Mouse (Mus musculus) hindbrain, embryonic 10.5 days (tissue): ENCODE measurements at regions not wholly inside any gene's neighbourhood (a gene's known extent, or its start where the extent isn't known, plus 50 kb on each side); places are given as distances from the start of the nearest gene placed in this dataset.

Experiments
- DNase-seq: peaks from one replicate; pipeline ENCODE4 v3.0.0-alpha.2; 2017; ENCODE audit warnings: low spot score
- H3K27ac ChIP-seq: fragments of 300-500 bp; sonication (generic); 2 replicates; pipeline ENCODE4 v1.5.1; 2016; ENCODE audit warnings: mild to moderate bottlenecking, moderate library complexity
- H3K27me3 ChIP-seq: fragments of 300-500 bp; sonication (generic); 2 replicates; pipeline ENCODE4 v1.6.1; 2016; ENCODE audit warnings: mild to moderate bottlenecking; ENCODE audit not compliant: poor library complexity, insufficient read depth, severe bottlenecking
- H3K36me3 ChIP-seq: fragments of 300-500 bp; sonication (generic); 2 replicates; pipeline ENCODE4 v1.6.1; 2016; ENCODE audit warnings: mild to moderate bottlenecking, moderate library complexity
- H3K4me1 ChIP-seq: fragments of 300-500 bp; sonication (generic); replicated peaks from 2 replicates; pipeline ENCODE4 v1.6.1; 2016; ENCODE audit warnings: mild to moderate bottlenecking
- H3K4me3 ChIP-seq: fragments of 300-500 bp; sonication (generic); 2 replicates; pipeline ENCODE4 v1.5.1; 2016; ENCODE audit warnings: mild to moderate bottlenecking, moderate library complexity
- H3K9me3 ChIP-seq: fragments of 300-500 bp; sonication (generic); 2 replicates; pipeline ENCODE4 v1.6.1; 2016; ENCODE audit warnings: mild to moderate bottlenecking, moderate library complexity
- WGBS: fragments of 180-500 bp; shearing (Covaris S2); methylation state at CpG from one replicate; pipeline ENCODE4 v1.1.7; 2016; 5-methylcytosine and 5-hydroxymethylcytosine counted together

DNA sequence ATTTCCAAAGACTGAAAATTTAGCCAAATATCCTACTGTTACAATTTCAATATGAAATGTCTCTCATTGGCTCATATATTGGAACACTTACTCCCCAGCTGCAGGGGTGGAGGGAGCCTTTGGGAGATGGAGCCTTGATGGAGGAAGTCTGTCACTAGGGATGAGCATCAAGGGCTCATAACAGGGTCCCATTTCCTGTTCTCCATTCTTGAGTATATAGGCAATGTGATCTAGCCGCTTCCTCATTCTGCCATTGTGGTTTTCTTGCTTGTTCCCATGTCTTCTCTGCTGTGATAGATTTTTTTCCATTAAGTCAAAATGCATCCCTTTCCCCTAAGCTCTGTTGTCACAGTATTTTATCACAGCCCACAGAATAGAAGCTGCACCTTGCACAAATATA is 589.4 kb upstream of the Nr5a2 start:
- WGBS = 85% methylated on average over 1 of the region's 1 CpGs

DNA sequence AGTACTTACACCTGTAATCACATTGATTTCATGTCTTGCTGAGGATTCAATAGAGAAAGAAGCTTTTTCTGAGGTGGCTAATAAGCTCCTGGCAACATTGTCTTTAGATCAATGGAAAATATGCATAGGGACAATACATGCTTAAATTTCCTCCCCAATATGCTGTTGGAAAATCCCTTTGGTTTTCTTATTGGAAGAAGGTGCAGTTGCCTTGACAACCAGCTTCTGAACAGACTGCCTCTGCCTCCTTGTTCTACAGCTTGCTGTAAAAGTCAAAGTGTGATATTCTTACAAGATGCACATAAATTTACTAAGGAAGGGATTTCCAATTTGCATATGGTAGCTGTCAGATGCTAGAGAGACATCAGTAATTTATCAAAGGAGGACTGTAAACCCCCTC is 585.4 kb upstream of the Nr5a2 start:
- H3K9me3 ChIP-seq = no peaks in the 10 kb centered on the region
- DNase-seq = no peak
- H3K27me3 ChIP-seq = no peaks in the 10 kb centered on the region
- H3K36me3 ChIP-seq = no peaks in the 10 kb centered on the region
- H3K27ac ChIP-seq = no peak overlapping the region
- peaks cover 5% of the 10 kb centered on the region; the same call in 1 of the 2 replicates for H3K4me1 ChIP-seq
- H3K4me3 ChIP-seq = no peak overlapping the region

More for the DNA sequence above, 589.4 kb upstream of the Nr5a2 start:
- Histone ChIP-seq H3K4me1 (peaks cover 5% of the 10 kb centered on the region; the same call in 1 of the 2 replicates), H3K9me3 (no peaks in the 10 kb centered on the region), H3K4me3 (no peak overlapping the region), H3K27me3 (no peaks in the 10 kb centered on the region), H3K27ac (no peak overlapping the region), H3K36me3 (no peaks in the 10 kb centered on the region)
- no peak for DNase-seq

DNA sequence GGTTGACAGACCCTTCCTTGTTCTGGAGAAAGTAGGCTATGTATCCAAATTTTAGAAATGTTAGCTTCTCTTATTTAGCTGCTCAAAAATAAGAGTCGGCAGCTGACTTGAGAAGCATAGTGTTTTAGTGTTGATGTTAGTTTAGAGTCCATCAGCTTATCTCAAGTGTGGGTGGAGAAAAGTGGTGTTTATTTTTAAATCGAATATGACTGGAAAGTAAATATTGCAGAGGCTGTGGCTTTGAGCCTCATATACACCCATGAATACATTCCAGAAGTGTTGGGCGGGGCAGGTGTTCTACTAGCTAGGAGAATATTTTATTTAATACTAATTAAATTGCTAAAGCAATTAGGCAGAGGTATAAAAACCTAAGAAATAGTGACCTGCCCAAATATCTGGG is 583.6 kb upstream of the Nr5a2 start:
- H3K27ac ChIP-seq = no peak overlapping the region
- no peak for DNase-seq
- H3K36me3 ChIP-seq = no peaks in the 10 kb centered on the region
- no peak overlapping the region for H3K4me3 ChIP-seq
- WGBS = 94% methylated on average over 3 of the region's 3 CpGs
- no peaks in the 10 kb centered on the region for H3K27me3 ChIP-seq
- H3K9me3 ChIP-seq = no peaks in the 10 kb centered on the region
- peaks cover 5% of the 10 kb centered on the region; the same call in 1 of the 2 replicates for H3K4me1 ChIP-seq

DNA sequence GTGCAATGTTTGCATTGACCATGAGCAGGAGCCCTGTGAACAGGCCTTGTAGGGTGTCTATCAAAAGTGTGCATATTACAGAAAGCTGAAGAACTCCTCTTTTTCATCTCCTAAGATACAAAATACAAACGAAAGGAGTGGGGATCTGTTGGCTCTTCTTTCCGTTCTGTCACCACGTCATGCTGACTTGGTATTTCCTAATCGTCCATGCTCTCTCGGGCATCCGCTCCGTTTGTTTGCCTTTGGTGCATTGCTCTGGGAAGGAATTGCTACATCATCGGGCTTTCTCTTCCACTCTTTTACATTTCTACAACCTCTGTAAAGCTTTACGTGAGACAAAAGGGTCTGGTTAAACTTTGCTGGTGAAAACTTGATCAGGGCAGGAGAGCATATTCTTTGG is 581.2 kb upstream of the Nr5a2 start:
- Histone ChIP-seq H3K4me1 (peaks cover 5% of the 10 kb centered on the region; the same call in 1 of the 2 replicates), H3K27me3 (no peaks in the 10 kb centered on the region), H3K27ac (no peak overlapping the region), H3K36me3 (no peaks in the 10 kb centered on the region), H3K4me3 (no peak overlapping the region), H3K9me3 (no peaks in the 10 kb centered on the region)
- no peak for DNase-seq
- WGBS = 85% methylated on average over 9 of the region's 9 CpGs

DNA sequence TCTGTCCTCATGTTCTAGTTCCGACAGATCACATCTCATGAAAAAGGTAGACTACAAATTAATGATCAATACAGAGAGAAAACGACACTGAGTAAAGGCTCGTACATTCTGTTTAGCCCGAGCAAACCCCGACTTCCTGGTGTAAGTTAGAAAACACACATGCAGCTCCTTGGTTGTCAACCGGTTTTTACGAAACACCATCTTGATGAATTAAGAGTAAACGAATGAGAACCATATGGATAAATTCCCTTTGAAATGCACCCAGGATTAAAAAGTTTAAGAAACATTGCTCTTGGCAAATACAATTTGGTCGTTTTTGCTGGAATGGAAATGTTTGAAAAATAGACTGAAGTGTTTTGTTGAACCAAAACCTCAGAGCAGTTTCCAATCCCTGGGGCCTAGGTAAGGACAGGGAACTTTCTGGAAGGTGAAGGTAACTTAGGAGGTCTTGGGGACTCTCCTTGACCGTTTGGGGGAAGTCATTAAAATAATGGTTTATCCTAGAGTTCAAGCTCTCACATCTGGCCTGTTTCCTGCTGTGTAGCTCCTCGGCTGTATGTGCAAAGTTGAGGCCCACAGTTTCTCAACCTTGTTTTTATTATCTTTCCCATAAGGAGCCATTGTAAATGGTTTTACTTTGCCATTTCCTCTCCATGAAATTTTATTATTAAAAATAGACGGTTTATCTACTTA is 579.3 kb upstream of the Nr5a2 start:
- no peaks in the 10 kb centered on the region for H3K36me3 ChIP-seq
- no peaks in the 10 kb centered on the region for H3K9me3 ChIP-seq
- no peak overlapping the region for H3K27ac ChIP-seq
- no peak overlapping the region for H3K4me3 ChIP-seq
- H3K4me1 ChIP-seq = no peaks in the 10 kb centered on the region
- no peaks in the 10 kb centered on the region for H3K27me3 ChIP-seq
- no peak for DNase-seq
- 80% methylated on average over 12 of the region's 12 CpGs for WGBS

DNA sequence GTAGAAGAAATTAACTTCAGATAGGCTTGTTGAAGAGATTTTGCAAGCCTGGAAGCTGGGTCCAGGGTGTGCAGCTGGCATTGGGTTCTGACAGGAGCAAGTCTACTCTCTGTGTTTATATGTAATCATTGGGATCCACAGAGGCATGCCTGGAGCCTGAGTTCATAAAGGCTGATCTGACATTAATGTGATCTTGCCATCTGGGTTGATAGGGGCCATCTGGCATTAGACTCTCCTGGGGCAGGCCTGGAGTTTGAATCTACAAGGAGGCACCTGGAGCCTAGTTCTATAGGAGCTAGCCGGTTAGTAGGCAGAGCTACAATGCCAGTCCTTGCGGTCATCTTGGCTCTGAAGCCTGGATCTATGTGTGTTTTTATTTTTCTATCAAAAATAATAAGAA is 554.5 kb upstream of the Nr5a2 start:
- WGBS = 87% methylated on average over 2 of the region's 2 CpGs
- no peaks in the 10 kb centered on the region for H3K9me3 ChIP-seq
- peak; percentile 3 for DNase-seq
- 0 out of 2 replicates have a peak, but pooled peaks cover 2% of the 10 kb centered on the region for H3K4me1 ChIP-seq
- H3K27ac ChIP-seq = no peak overlapping the region
- no peak overlapping the region for H3K4me3 ChIP-seq
- no peaks in the 10 kb centered on the region for H3K27me3 ChIP-seq
- H3K36me3 ChIP-seq = no peaks in the 10 kb centered on the region

DNA sequence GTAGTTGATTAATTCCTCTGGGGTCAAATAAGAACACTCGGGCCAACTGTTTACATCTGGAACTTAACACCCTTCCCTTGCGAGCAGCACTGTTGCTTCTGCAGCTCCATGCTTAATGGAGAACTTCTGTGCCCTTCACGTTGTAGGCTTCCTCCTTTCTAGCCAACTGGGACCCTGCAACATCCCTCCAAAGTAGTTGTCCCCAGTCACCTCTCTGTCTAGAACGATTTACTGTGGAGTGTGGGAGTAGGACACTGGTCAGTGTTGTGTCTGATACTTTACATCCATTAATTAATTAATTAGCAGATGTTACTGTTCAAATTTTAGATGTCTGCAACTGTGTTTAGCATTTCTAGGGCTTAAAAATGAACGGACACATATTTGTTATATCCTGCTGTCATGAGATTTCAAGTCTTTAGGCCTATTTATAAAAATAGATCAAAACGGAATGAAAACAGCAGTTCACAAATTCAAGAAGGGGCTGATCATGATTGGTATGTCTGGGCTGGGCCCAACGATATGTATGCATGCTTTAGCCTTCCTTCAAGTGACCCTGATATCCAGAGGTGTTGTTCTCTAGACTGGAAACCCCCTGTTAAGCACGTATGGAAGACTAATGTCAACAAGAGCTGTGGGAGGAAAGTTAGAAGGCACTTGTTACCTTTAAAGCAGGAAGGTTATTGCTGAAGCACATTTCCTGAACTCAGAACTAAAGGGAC is 543.6 kb upstream of the Nr5a2 start:
- no peak overlapping the region for H3K27ac ChIP-seq
- H3K4me3 ChIP-seq = no peak overlapping the region
- no peaks in the 10 kb centered on the region for H3K36me3 ChIP-seq
- no peaks in the 10 kb centered on the region for H3K9me3 ChIP-seq
- no peak for DNase-seq
- H3K4me1 ChIP-seq = no peaks in the 10 kb centered on the region
- no peaks in the 10 kb centered on the region for H3K27me3 ChIP-seq
- WGBS = 74% methylated on average over 8 of the region's 8 CpGs

DNA sequence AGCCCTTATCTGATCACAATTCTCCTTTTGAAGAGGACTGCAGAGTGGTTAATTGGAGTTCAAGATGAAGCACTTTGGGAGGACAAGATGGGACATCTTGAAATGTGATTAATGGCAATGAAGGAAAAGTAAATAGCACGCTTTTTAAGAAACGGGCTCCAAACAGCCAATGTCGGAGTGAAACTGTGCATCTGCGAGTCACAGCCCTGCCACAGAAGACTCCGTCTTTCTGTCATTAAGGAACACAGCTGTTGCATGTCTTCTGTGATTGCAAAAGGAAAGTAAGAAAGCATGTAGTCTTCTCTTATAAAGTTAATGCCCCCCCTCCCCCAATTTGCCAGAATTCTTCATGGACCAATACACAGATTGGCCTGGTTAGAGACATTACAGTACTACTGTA is 528.0 kb upstream of the Nr5a2 start:
- H3K9me3 ChIP-seq = no peaks in the 10 kb centered on the region
- H3K36me3 ChIP-seq = no peaks in the 10 kb centered on the region
- no peak overlapping the region for H3K4me3 ChIP-seq
- WGBS = 92% methylated on average over 5 of the region's 5 CpGs
- no peak for DNase-seq
- no peaks in the 10 kb centered on the region for H3K4me1 ChIP-seq
- no peaks in the 10 kb centered on the region for H3K27me3 ChIP-seq
- H3K27ac ChIP-seq = no peak overlapping the region

DNA sequence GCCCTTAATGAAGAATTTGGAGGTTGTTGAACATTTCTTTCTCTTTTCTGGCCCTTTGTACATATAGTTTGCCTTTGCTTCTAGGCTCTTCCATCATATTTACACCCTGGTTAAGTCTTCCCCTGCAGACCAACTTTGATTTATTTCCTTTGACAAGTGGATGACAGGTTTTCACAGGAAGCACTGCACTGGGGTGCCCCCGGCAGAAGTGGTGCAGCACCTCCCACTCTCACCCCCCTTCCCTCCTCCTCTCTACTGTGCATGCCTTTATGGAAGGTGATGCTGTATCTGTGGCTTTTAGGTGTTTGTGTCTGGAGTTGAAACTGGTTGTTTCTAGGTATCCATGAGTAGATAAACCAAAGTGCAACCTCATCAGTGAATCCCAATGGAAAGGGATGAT is 518.2 kb upstream of the Nr5a2 start:
- Histone ChIP-seq H3K9me3 (no peaks in the 10 kb centered on the region), H3K4me1 (no peaks in the 10 kb centered on the region), H3K36me3 (no peaks in the 10 kb centered on the region), H3K27ac (no peak overlapping the region), H3K27me3 (no peaks in the 10 kb centered on the region), H3K4me3 (no peak overlapping the region)
- WGBS = 73% methylated on average over 1 of the region's 1 CpGs
- DNase-seq = no peak

DNA sequence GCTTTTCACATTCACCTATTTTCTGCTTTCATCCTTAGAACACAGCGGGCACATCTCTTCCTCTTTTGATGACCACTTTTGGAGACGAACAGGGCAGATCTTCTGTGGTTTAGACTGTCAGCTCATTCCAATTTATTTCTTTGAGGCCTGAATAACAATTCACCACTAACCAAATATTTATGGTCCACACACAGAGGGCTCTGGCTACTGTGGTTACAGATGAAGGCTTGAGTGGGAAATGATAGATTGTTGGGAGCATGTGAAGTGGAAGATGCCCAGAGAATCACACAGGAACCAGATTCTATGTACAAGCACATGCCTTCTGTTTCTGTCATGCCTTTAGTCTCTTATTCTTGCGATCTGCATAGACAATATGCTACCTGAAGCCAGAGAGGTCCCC is 517.0 kb upstream of the Nr5a2 start:
- 86% methylated on average over 3 of the region's 3 CpGs for WGBS
- DNase-seq = no peak

DNA sequence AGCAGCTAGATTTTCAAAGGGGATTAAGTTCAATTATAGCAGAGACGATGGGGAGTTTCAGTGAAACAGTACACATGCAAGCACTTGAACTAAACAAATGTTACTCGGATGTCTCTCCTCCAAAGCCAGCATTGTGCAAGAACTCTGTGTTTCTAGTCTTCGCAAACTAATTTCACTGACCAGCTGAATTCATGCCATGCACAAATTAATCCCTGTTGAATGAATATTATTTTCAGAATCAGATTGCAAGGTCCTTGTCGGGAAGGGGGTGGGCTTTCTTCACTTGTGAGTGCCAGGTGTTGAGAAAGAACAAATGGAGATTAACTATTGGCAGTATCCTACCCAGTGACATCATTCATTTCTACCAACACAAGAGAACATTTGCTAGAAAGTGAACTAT is 514.6 kb upstream of the Nr5a2 start:
- H3K27me3 ChIP-seq = no peaks in the 10 kb centered on the region
- no peaks in the 10 kb centered on the region for H3K36me3 ChIP-seq
- no peak overlapping the region for H3K4me3 ChIP-seq
- WGBS = 87% methylated on average over 4 of the region's 4 CpGs
- no peak overlapping the region for H3K27ac ChIP-seq
- DNase-seq = no peak
- H3K9me3 ChIP-seq = no peaks in the 10 kb centered on the region
- H3K4me1 ChIP-seq = no peaks in the 10 kb centered on the region

More for the DNA sequence above, 517.0 kb upstream of the Nr5a2 start:
- Histone ChIP-seq H3K27me3 (no peaks in the 10 kb centered on the region), H3K9me3 (no peaks in the 10 kb centered on the region), H3K36me3 (no peaks in the 10 kb centered on the region), H3K4me3 (no peak overlapping the region), H3K4me1 (no peaks in the 10 kb centered on the region), H3K27ac (no peak overlapping the region)

DNA sequence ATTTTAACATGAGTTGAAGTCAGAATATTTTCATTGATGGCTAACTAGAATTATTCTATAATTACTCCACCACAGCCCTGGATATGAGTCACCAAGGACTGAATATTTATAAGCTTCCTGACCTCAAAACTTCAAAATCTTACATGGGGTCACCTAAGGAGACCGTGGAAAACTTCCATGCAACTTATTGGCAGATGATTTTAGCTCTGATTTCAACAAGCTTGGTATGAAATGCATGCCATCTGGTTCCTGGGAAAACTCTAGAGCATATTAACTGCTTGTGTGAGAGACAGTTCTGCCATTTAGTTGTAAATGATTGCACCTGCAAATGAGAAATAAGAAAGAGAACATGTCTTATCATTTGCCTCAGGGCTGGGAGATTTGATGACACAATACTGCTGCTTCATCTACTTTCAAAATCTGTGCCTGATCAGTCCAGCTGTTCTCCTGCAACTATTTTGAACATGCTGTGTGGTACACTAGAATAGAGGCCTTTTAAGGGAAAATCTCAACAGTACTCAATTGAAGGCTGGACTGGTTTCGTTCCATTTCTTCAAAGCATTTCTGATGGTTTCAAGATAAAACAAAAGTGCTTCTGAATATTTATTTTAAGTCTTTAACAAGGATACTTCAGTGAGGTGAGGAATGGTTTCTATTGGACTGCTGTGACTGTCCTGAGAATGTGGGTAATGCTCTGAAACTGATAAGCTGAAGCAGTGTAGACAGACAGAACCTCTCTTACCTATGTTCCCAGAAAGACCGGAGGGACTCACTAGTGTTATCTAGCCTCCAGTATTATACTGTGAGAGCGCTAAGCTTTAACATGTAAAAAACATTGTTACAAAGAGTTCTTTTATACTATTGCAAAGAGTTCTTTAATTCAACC is 513.8 kb upstream of the Nr5a2 start:
- WGBS = 88% methylated on average over 4 of the region's 4 CpGs
- no peaks in the 10 kb centered on the region for H3K9me3 ChIP-seq
- no peaks in the 10 kb centered on the region for H3K36me3 ChIP-seq
- no peak for DNase-seq
- H3K27me3 ChIP-seq = no peaks in the 10 kb centered on the region
- H3K27ac ChIP-seq = no peak overlapping the region
- no peak overlapping the region for H3K4me3 ChIP-seq
- H3K4me1 ChIP-seq = no peaks in the 10 kb centered on the region

DNA sequence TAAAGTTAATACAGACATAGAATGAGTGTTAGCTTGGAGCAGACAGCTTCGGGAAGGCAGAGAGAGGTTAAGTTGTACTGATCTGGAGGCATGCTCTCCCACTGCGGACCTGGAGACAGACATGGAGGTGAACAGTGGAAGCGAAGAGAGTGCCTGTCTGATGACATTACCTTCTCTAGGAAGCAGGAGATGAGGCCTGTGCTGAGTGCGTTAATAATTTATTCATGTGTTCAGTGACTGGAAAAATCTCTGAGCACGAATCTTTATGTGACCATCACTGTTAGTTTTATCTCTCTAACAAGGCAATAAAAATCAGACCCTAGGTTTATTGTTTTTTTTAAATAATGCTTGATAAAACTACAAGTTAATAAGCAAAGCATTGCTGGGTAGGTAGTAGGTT is 504.7 kb upstream of the Nr5a2 start:
- H3K27ac ChIP-seq = no peak overlapping the region
- 88% methylated on average over 5 of the region's 5 CpGs for WGBS
- H3K36me3 ChIP-seq = no peaks in the 10 kb centered on the region
- DNase-seq = no peak
- no peaks in the 10 kb centered on the region for H3K4me1 ChIP-seq
- H3K27me3 ChIP-seq = no peaks in the 10 kb centered on the region
- H3K4me3 ChIP-seq = no peak overlapping the region
- no peaks in the 10 kb centered on the region for H3K9me3 ChIP-seq
